Mouse (Mus musculus): ENCODE results near the gene Ptpdc1.

Gene Ptpdc1

DNA sequence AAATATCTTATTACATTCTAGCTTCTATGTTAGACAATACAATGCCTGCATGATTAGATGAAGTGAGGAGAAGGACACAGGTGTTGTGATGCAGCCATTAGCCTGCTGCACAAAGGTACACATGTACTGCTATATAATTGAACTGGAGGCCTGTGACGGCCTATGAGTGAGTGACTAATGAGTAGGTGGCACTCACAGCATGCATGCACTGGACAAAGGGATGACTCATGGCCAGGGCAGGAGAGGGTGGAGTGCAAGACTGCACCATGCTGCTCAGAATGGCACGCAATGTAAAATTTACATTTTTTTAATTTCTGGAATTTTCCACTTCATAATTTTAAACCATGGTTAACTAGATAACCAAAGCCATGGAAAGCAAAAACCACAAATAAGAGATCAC lies 10.9 kb downstream of the Ptpdc1 start:
- H3K36me3 ChIP-seq (ENCODE audit: insufficient read depth, low read length): no peaks in the 10 kb centered on the region
- H3K4me1 ChIP-seq (replicated peaks; ENCODE audit: low read depth, low read length): no peaks in the 10 kb centered on the region
- no peak overlapping the region for H3K4me3 ChIP-seq (replicated peaks; ENCODE audit: low read length)
- H3K9me3 ChIP-seq (ENCODE audit: low read length): peaks cover 20% of the 10 kb centered on the region
- TF ChIP-seq CTCF (conservative IDR thresholded peaks at IDR 0.05; ENCODE audit: low read length) (no peak), NANOG (IDR thresholded peaks at IDR 0.05; ENCODE audit: borderline replicate concordance, low read length) (no peak), POU5F1 (IDR thresholded peaks at IDR 0.05; ENCODE audit: borderline replicate concordance, low read length) (no peak)
- H3K27me3 ChIP-seq (ENCODE audit: insufficient read depth, low read length): no peaks in the 10 kb centered on the region

DNA sequence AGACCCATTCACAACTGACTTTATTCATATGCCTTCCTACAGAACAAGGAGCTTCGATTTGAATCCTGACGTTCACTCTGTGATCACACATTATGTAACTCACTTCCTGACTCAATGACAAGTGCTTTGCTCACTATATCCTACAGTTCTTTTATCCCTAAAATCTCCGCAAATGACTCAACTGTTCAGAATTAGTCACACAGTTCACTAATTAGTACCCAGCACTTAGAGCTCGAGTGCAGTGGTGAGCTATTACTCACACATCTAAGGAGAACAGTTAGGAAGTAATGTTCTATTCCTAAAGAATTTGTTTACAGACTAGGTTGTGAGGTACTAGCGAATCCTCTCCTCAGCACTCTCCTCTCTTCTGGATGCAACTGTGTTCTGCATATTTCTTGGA lies 16.4 kb downstream of the Ptpdc1 start:
- Histone ChIP-seq H3K4me3 (replicated peaks; ENCODE audit: low read length) (no peak overlapping the region), H3K4me1 (replicated peaks; ENCODE audit: low read depth, low read length) (no peaks in the 10 kb centered on the region), H3K36me3 (ENCODE audit: insufficient read depth, low read length) (no peaks in the 10 kb centered on the region), H3K27me3 (ENCODE audit: insufficient read depth, low read length) (no peaks in the 10 kb centered on the region), H3K9me3 (ENCODE audit: low read length) (no peaks in the 10 kb centered on the region)
- TF ChIP-seq NANOG (IDR thresholded peaks at IDR 0.05; ENCODE audit: borderline replicate concordance, low read length): no peak
- no peak for TF ChIP-seq POU5F1 (IDR thresholded peaks at IDR 0.05; ENCODE audit: borderline replicate concordance, low read length)
- TF ChIP-seq CTCF (conservative IDR thresholded peaks at IDR 0.05; ENCODE audit: low read length): no peak

DNA sequence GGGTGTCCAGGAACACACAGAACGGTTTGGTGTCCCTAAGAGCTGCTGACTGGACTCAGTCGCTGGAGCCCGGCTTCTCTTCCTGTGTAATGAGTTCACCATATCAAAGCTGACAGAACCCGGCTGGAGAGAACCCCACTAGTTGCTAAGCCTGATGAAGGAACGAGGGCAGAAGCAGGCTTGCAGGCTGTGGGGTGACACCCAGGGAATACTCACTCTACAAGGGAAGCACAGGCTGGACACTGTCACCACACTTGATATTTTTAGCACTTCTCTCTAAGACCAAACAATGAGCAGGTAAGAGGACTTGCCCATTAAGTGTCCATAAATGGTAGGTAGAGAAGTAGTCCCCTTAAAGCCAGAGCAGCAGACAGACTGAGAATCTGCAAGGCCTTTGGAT lies 20.9 kb downstream of the Ptpdc1 start:
- H3K9me3 ChIP-seq (ENCODE audit: low read length): no peaks in the 10 kb centered on the region
- H3K4me1 ChIP-seq (replicated peaks; ENCODE audit: low read depth, low read length): peaks cover 7% of the 10 kb centered on the region; the same call in 1 of the 2 replicates
- H3K27me3 ChIP-seq (ENCODE audit: insufficient read depth, low read length): no peaks in the 10 kb centered on the region
- TF ChIP-seq CTCF (conservative IDR thresholded peaks at IDR 0.05; ENCODE audit: low read length) (no peak), NANOG (IDR thresholded peaks at IDR 0.05; ENCODE audit: borderline replicate concordance, low read length) (no peak), POU5F1 (IDR thresholded peaks at IDR 0.05; ENCODE audit: borderline replicate concordance, low read length) (no peak)
- H3K4me3 ChIP-seq (replicated peaks; ENCODE audit: low read length): no peak overlapping the region
- no peaks in the 10 kb centered on the region for H3K36me3 ChIP-seq (ENCODE audit: insufficient read depth, low read length)

DNA sequence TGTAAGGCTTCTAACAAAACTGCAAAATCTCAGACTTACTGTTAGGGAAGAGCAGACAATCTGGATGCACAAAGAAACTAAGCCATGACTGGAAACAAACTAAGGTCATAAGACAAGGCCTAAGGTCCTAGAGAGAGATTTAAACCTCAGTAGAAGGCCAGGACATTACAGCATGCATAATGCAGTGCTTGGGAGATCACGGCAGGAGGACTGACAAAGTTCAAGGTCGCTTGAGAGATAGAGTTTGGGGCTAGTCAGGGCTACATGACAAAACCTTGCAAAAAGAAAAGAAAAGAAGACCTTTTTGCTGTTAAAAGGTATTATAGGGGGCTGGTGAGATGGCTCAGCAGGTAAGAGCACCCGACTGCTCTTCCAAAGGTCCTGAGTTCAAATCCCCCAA lies 22.2 kb downstream of the Ptpdc1 start:
- no peak for TF ChIP-seq NANOG (IDR thresholded peaks at IDR 0.05; ENCODE audit: borderline replicate concordance, low read length)
- no peak for TF ChIP-seq CTCF (conservative IDR thresholded peaks at IDR 0.05; ENCODE audit: low read length)
- no peak for TF ChIP-seq POU5F1 (IDR thresholded peaks at IDR 0.05; ENCODE audit: borderline replicate concordance, low read length)
- Histone ChIP-seq H3K9me3 (ENCODE audit: low read length) (no peaks in the 10 kb centered on the region), H3K27me3 (ENCODE audit: insufficient read depth, low read length) (no peaks in the 10 kb centered on the region), H3K36me3 (ENCODE audit: insufficient read depth, low read length) (no peaks in the 10 kb centered on the region), H3K4me1 (replicated peaks; ENCODE audit: low read depth, low read length) (peaks cover 7% of the 10 kb centered on the region; the same call in 1 of the 2 replicates), H3K4me3 (replicated peaks; ENCODE audit: low read length) (no peak overlapping the region)

DNA sequence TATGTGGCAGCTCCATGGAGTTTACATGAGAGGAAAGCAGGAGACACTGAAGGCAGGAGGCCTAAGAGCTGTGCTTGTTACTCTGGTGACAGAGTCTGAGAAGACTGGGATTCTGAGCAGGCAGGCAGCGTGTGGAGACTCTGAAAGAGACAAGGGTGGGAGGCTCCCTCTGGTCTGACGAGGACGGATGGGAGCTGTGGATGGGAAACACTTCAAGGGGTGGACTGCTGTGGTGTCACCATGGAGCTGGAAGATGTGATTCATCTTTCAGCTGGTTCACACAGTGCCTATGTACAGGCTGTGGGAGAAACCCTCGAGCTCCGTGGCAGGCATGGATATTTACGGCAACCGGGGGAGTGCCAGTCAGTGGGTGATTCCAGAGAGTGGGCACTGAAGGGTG lies 30.9 kb downstream of the Ptpdc1 start:
- TF ChIP-seq NANOG (IDR thresholded peaks at IDR 0.05; ENCODE audit: borderline replicate concordance, low read length) (no peak), CTCF (conservative IDR thresholded peaks at IDR 0.05; ENCODE audit: low read length) (no peak), POU5F1 (IDR thresholded peaks at IDR 0.05; ENCODE audit: borderline replicate concordance, low read length) (no peak)
- Histone ChIP-seq H3K4me3 (replicated peaks; ENCODE audit: low read length) (no peak overlapping the region), H3K27me3 (ENCODE audit: insufficient read depth, low read length) (peaks cover 7% of the 10 kb centered on the region), H3K9me3 (ENCODE audit: low read length) (no peaks in the 10 kb centered on the region), H3K36me3 (ENCODE audit: insufficient read depth, low read length) (no peaks in the 10 kb centered on the region), H3K4me1 (replicated peaks; ENCODE audit: low read depth, low read length) (peaks cover 7% of the 10 kb centered on the region; the same call in 1 of the 2 replicates)

DNA sequence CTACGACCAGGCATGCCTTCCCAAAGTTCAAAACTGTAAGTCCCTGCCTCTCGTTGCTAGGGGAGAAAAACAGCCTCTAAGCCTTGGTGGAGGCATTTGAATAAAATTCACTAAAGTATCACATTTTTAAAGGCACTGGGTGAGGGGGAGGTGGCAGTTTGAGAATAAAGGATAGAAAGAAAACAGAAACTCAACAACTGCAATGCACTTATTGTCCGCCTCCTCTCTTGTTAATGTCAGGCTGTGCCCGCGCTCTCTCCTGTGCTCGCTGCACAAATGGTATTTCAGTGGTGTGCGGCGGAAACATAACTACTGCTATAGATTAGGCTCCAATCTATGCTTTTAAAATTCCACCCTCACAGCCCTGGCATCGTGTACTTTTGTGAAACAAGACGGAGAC lies 31.4 kb downstream of the Ptpdc1 start:
- no peak for TF ChIP-seq POU5F1 (IDR thresholded peaks at IDR 0.05; ENCODE audit: borderline replicate concordance, low read length)
- no peak for TF ChIP-seq CTCF (conservative IDR thresholded peaks at IDR 0.05; ENCODE audit: low read length)
- TF ChIP-seq NANOG (IDR thresholded peaks at IDR 0.05; ENCODE audit: borderline replicate concordance, low read length): no peak
- Histone ChIP-seq H3K4me3 (replicated peaks; ENCODE audit: low read length) (no peak overlapping the region), H3K36me3 (ENCODE audit: insufficient read depth, low read length) (no peaks in the 10 kb centered on the region), H3K4me1 (replicated peaks; ENCODE audit: low read depth, low read length) (peaks cover 7% of the 10 kb centered on the region; the same call in 1 of the 2 replicates), H3K27me3 (ENCODE audit: insufficient read depth, low read length) (peaks cover 8% of the 10 kb centered on the region), H3K9me3 (ENCODE audit: low read length) (no peaks in the 10 kb centered on the region)

DNA sequence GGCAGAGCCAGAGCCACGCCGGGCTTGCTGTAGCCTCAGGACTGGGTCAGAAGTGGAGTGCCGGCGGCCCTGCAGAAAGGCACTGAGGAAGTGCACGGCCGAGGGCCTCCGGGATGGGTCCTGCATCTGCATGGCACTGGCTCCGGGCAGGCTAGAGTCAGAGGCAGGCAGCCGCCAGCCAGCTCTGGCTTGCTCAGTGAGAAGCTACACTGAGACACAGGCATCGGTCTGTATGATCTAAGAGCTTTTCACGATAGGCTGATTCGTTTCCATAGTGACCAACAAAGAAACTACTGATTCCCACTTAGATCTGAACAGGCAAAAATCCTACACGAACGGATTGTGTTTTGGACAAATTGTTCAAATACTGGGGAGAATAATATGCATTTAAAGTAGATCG lies 32.3 kb downstream of the Ptpdc1 start:
- Histone ChIP-seq H3K9me3 (ENCODE audit: low read length) (no peaks in the 10 kb centered on the region), H3K4me1 (replicated peaks; ENCODE audit: low read depth, low read length) (peaks cover 7% of the 10 kb centered on the region; the same call in 1 of the 2 replicates), H3K27me3 (ENCODE audit: insufficient read depth, low read length) (peaks cover 9% of the 10 kb centered on the region), H3K36me3 (ENCODE audit: insufficient read depth, low read length) (no peaks in the 10 kb centered on the region), H3K4me3 (replicated peaks; ENCODE audit: low read length) (no peak overlapping the region)
- no peak for TF ChIP-seq NANOG (IDR thresholded peaks at IDR 0.05; ENCODE audit: borderline replicate concordance, low read length)
- no peak for TF ChIP-seq CTCF (conservative IDR thresholded peaks at IDR 0.05; ENCODE audit: low read length)

DNA sequence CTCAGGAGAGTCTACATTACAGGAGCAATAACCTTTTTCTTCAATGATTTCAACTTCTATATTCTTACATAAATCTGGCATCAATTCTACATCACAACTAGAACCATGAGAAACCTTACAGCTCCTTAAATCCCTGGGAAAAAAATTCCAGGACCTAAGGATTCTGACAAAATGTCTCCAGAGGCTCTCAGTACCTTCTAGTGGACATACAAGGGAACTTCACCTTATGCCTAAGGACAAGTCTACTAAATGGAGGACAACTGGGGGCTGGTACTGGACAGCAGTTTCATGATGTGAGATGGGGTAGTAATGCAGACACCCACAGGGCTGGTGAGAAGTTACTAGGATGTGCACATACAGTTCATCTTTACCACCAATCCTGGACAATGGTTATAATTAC lies 34.7 kb downstream of the Ptpdc1 start:
- TF ChIP-seq POU5F1 (IDR thresholded peaks at IDR 0.05; ENCODE audit: borderline replicate concordance, low read length): no peak
- TF ChIP-seq CTCF (conservative IDR thresholded peaks at IDR 0.05; ENCODE audit: low read length): no peak; the same call in 1 of the 2 replicates
- TF ChIP-seq NANOG (IDR thresholded peaks at IDR 0.05; ENCODE audit: borderline replicate concordance, low read length): no peak
- H3K4me3 ChIP-seq (replicated peaks; ENCODE audit: low read length): no peak overlapping the region
- no peaks in the 10 kb centered on the region for H3K9me3 ChIP-seq (ENCODE audit: low read length)
- H3K36me3 ChIP-seq (ENCODE audit: insufficient read depth, low read length): no peaks in the 10 kb centered on the region
- H3K4me1 ChIP-seq (replicated peaks; ENCODE audit: low read depth, low read length): peaks cover 7% of the 10 kb centered on the region; the same call in 1 of the 2 replicates
- peaks cover 21% of the 10 kb centered on the region for H3K27me3 ChIP-seq (ENCODE audit: insufficient read depth, low read length)

DNA sequence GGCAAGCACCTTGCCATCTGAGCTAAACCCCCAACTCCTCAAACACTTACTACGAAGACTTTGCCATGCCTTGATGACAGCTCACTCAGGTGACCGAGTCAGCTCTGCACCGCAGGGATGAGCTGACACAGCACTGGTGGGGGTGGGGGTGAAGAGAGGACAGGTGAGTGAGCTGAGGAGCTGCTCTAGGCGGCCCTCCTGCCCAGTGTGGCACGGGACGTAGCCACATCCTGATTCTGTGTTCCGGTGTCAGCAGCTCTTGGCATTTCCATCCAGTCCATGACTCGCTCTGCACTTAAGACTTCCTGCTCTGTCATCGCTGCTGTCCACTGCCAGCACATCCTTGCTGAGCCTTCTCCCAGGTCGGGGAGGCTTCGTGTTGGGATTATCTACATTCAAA lies 38.1 kb downstream of the Ptpdc1 start:
- Histone ChIP-seq H3K36me3 (ENCODE audit: insufficient read depth, low read length) (no peaks in the 10 kb centered on the region), H3K4me1 (replicated peaks; ENCODE audit: low read depth, low read length) (0 out of 2 replicates have a peak, but pooled peaks cover 1% of the 10 kb centered on the region), H3K9me3 (ENCODE audit: low read length) (no peaks in the 10 kb centered on the region), H3K27me3 (ENCODE audit: insufficient read depth, low read length) (peaks cover 20% of the 10 kb centered on the region), H3K4me3 (replicated peaks; ENCODE audit: low read length) (no peak overlapping the region)
- TF ChIP-seq CTCF (conservative IDR thresholded peaks at IDR 0.05; ENCODE audit: low read length): no peak
- TF ChIP-seq POU5F1 (IDR thresholded peaks at IDR 0.05; ENCODE audit: borderline replicate concordance, low read length): no peak
- no peak for TF ChIP-seq NANOG (IDR thresholded peaks at IDR 0.05; ENCODE audit: borderline replicate concordance, low read length)
